Mouse (Mus musculus): ENCODE results near the gene Ttc7.

Gene Ttc7

GRCm38 (mm10) chr17:87336910-87337309 lies 54.2 kb downstream of the Ttc7 start:
- no peak for TF ChIP-seq GATA4 (IDR thresholded peaks at IDR 0.05; ENCODE audit: insufficient replicate concordance, low read length)

- TF ChIP-seq GATA4 (IDR thresholded peaks at IDR 0.05; ENCODE audit: insufficient replicate concordance, low read length), result peak; percentile 76; the same call in 1 of the 2 replicates
Observed at GRCm38 (mm10) chr17:87337683-87338082, 55.0 kb downstream of the Ttc7 start.

- no peak for TF ChIP-seq GATA4 (IDR thresholded peaks at IDR 0.05; ENCODE audit: insufficient replicate concordance, low read length)
Observed at GRCm38 (mm10) chr17:87339122-87339521, 56.4 kb downstream of the Ttc7 start.

- TF ChIP-seq GATA4 (IDR thresholded peaks at IDR 0.05; ENCODE audit: insufficient replicate concordance, low read length), result no peak
Observed at GRCm38 (mm10) chr17:87343060-87343703, 60.5 kb downstream of the Ttc7 start.

- no peak for TF ChIP-seq GATA4 (IDR thresholded peaks at IDR 0.05; ENCODE audit: insufficient replicate concordance, low read length)
Observed at GRCm38 (mm10) chr17:87344441-87345251, 62.0 kb downstream of the Ttc7 start.

DNA sequence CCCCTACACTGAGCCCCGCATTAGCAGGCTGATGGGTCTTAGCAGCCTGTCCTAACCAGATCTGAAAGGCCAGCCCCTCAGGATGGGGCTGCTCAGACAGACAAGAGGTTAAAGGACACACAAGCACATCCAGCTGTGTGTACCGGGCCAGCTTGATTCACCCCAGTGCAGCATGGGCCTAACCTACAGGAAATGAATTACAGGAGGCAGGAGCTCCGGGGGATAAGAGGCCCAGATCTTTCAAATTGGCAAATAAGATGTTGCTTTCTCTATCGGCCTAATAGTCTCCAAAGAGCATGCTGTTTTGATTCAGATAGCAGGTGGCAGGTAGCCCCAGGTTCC lies 62.5 kb downstream of the Ttc7 start:
- no peak for TF ChIP-seq GATA4 (IDR thresholded peaks at IDR 0.05; ENCODE audit: insufficient replicate concordance, low read length)

DNA sequence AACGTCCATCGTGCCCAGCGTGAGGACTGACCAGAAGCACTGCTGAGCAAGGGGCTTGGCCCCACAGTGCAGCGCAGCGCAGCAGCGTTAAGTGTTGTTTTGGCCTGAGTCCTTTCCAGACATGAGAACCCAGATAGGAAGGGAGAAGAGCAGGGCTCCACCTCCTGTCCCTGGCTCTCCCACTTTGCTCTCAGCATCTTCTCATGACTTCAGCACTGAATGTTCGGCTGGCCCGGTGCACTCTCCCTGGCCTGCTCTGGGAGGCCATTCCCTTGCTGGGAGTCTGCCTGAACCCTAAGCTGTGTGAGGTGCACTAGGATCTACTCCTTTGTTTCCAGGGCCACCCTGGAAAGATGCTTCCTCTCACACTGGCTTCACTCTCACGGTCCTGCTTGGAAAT lies 65.7 kb downstream of the Ttc7 start:
- TF ChIP-seq GATA4 (IDR thresholded peaks at IDR 0.05; ENCODE audit: insufficient replicate concordance, low read length), result no peak

DNA sequence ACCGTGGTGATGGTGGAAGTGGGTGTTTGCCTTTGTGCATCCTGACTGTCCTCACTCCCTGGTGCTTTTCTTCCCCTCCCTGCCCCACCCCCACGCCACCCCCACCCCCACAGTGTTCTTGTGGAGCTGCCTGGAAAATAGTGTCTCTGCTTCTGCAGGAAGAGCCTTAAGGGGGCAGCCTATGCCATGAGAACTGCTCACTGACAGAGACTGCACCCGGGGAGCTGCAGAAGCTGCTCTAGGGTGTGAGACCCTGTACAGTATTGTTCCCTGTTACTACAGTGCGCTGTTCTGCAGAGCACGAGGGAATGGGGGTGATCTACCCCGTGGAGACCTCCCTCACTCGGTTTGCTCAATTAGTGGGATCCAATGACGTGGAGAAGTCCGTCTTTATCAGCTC lies 66.4 kb downstream of the Ttc7 start:
- TF ChIP-seq GATA4 (IDR thresholded peaks at IDR 0.05; ENCODE audit: insufficient replicate concordance, low read length), result no peak

DNA sequence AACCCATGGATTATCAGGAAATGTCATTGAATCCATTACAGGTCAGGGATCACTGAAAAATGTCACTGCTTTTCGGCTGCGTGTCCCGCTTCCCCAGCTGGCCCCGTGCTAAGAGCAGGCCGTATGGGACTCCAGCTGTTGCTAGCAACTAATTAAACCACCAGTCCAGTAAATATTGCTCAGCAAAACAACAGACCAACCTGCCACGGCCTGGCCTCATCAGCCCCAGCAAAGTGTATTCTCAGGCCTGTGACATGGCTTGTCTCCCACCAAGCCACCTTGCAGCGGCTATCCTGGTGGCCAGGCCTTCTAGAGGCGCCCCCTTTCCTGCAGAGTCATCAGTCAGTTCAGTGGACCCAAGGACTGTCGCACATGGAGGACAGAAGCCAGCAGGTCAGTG lies 66.9 kb downstream of the Ttc7 start:
- TF ChIP-seq GATA4 (IDR thresholded peaks at IDR 0.05; ENCODE audit: insufficient replicate concordance, low read length), result no peak

GRCm38 (mm10) chr17:87350471-87351240 lies 68.0 kb downstream of the Ttc7 start:
- no peak for TF ChIP-seq GATA4 (IDR thresholded peaks at IDR 0.05; ENCODE audit: insufficient replicate concordance, low read length)

- TF ChIP-seq GATA4 (IDR thresholded peaks at IDR 0.05; ENCODE audit: insufficient replicate concordance, low read length), result no peak
Observed at GRCm38 (mm10) chr17:87351241-87352105, 68.8 kb downstream of the Ttc7 start.

- TF ChIP-seq GATA4 (IDR thresholded peaks at IDR 0.05; ENCODE audit: insufficient replicate concordance, low read length), result no peak
Observed at GRCm38 (mm10) chr17:87352106-87352897, 69.6 kb downstream of the Ttc7 start.

GRCm38 (mm10) chr17:87352898-87353225 lies 70.2 kb downstream of the Ttc7 start:
- TF ChIP-seq GATA4 (IDR thresholded peaks at IDR 0.05; ENCODE audit: insufficient replicate concordance, low read length), result no peak

GRCm38 (mm10) chr17:87353745-87354320 lies 71.1 kb downstream of the Ttc7 start:
- TF ChIP-seq GATA4 (IDR thresholded peaks at IDR 0.05; ENCODE audit: insufficient replicate concordance, low read length), result no peak
